8 mouse cellular contexts compared by ENCODE assay signal in genomic region chr2:152427493-152427892, GRCm38 (mm10). TPM values are rescaled to one million over a fixed set of nuclear protein-coding genes. Genes with fewer than 3 reads are reported as not detected.
DNase-seq lines count a peak whose midpoint lies in the region; ATAC-seq lines count a peak whose summit lies in the region.
"Had no signal": no experiment of that assay in that cellular context is flagged by ENCODE, and none has a peak within 500 bp of the region (broad histone marks: within the 10 kb centered on the region; RNA-seq: fewer than 3 reads in every experiment).

No protein-coding gene starts in this region.

- WGBS in embryonic facial prominence, embryonic 12.5 days, result 9% methylated on average over 12 of the region's 12 CpGs
- WGBS in hindbrain, embryonic 15.5 days, result 5% methylated on average over 12 of the region's 12 CpGs
- WGBS in neural tube, embryonic 15.5 days, result 9% methylated on average over 12 of the region's 12 CpGs

- no peaks in the 10 kb centered on the region for H3K36me3 ChIP-seq in embryonic facial prominence, embryonic 12.5 days
- H3K36me3 ChIP-seq in hindbrain, embryonic 15.5 days, result no peaks in the 10 kb centered on the region
- no peaks in the 10 kb centered on the region for H3K36me3 ChIP-seq in neural tube, embryonic 15.5 days

- H3K27ac ChIP-seq in embryonic facial prominence, embryonic 12.5 days, result no peak overlapping the region
- no peak overlapping the region for H3K27ac ChIP-seq in hindbrain, embryonic 15.5 days (replicated peaks)
- no peak overlapping the region for H3K27ac ChIP-seq in neural tube, embryonic 15.5 days (replicated peaks)

- H3K9me3 ChIP-seq in embryonic facial prominence, embryonic 12.5 days, result 0 out of 2 replicates have a peak, but pooled peaks cover 5% of the 10 kb centered on the region
- H3K9me3 ChIP-seq in hindbrain, embryonic 15.5 days, result no peaks in the 10 kb centered on the region
- H3K9me3 ChIP-seq in neural tube, embryonic 15.5 days (replicated peaks), result no peaks in the 10 kb centered on the region

- H3K9ac ChIP-seq in embryonic facial prominence, embryonic 12.5 days, result no peak overlapping the region; the same call in 1 of the 2 replicates
- H3K9ac ChIP-seq in hindbrain, embryonic 15.5 days, result no peak overlapping the region
- H3K9ac ChIP-seq in neural tube, embryonic 15.5 days (replicated peaks), result no peak overlapping the region

- H3K4me2 ChIP-seq in embryonic facial prominence, embryonic 12.5 days (replicated peaks), result peak overlapping the region; percentile 33
- H3K4me2 ChIP-seq in hindbrain, embryonic 15.5 days, result peak overlapping the region; percentile 44
- peak overlapping the region; percentile 38 for H3K4me2 ChIP-seq in neural tube, embryonic 15.5 days

- H3K4me3 ChIP-seq in embryonic facial prominence, embryonic 12.5 days, result no peak overlapping the region
- 0 out of 2 replicates have a peak overlapping the region, but pooled peaks have one; percentile 3 for H3K4me3 ChIP-seq in hindbrain, embryonic 15.5 days
- H3K4me3 ChIP-seq in neural tube, embryonic 15.5 days (replicated peaks), result no peak overlapping the region

- ATAC-seq in embryonic facial prominence, embryonic 12.5 days (ENCODE audit: insufficient number of reproducible peaks, insufficient read depth, low FRiP score, low TSS enrichment), result no peak
- 0 out of 2 replicates have a peak, but pooled peaks have one; percentile 38 for ATAC-seq in hindbrain, embryonic 15.5 days (ENCODE audit: low FRiP score, low read depth)
- no peak for ATAC-seq in neural tube, embryonic 15.5 days (ENCODE audit: low FRiP score)

- no peaks in the 10 kb centered on the region for H3K27me3 ChIP-seq in embryonic facial prominence, embryonic 12.5 days
- no peaks in the 10 kb centered on the region for H3K27me3 ChIP-seq in hindbrain, embryonic 15.5 days
- no peaks in the 10 kb centered on the region for H3K27me3 ChIP-seq in neural tube, embryonic 15.5 days (replicated peaks)

- peak; percentile 36 to 48 for DNase-seq in left cerebral cortex, adult 18-20 months (ENCODE audit: low spot score in 2 of 2)
- DNase-seq in left cerebral cortex, adult 11 months (ENCODE audit: low spot score), result no peak
- DNase-seq in ovary, postnatal 10 days (ENCODE audit: low spot score), result no peak
- DNase-seq in gastrocnemius, postnatal 10 days, result no peak

- peaks cover 3% of the 10 kb centered on the region; the same call in 1 of the 2 replicates for H3K4me1 ChIP-seq in embryonic facial prominence, embryonic 12.5 days
- H3K4me1 ChIP-seq in hindbrain, embryonic 15.5 days (replicated peaks), result peaks cover 10% of the 10 kb centered on the region
- H3K4me1 ChIP-seq in neural tube, embryonic 15.5 days, result peaks cover 8% of the 10 kb centered on the region

RNA-seq across cellular contexts. Expression of gene 6820408C15Rik, which starts 12.1 kb away (rescaled TPM):
- 1 to 10 TPM; 1.6 to 2.1 TPM for total RNA-seq in left cerebral cortex, adult 18-20 months (2021)
- 0.27 and 0.31 TPM in 2 replicates for polyA plus RNA-seq in embryonic facial prominence, embryonic 12.5 days (2016; fragmentation: Nextera tagmentation; extraction: Ambion mirVana)
- polyA plus RNA-seq in hindbrain, embryonic 15.5 days (2015; fragmentation: Nextera tagmentation; extraction: Ambion mirVana), result 2.2 and 2.3 TPM in 2 replicates
- polyA plus RNA-seq in neural tube, embryonic 15.5 days (2015; fragmentation: Nextera tagmentation; extraction: Ambion mirVana), result 1.2 and 1.5 TPM in 2 replicates
- total RNA-seq in gastrocnemius, postnatal 10 days (2021), result not detected
- total RNA-seq: hematopoietic stem cell, adult 5-6 weeks had no signal

RNA-seq across cellular contexts. Expression of gene Zcchc3, which starts 12.7 kb away (rescaled TPM):
- total RNA-seq in left cerebral cortex, adult 18-20 months (2021), result 1 to 10 TPM; 9.4 TPM
- polyA plus RNA-seq in embryonic facial prominence, embryonic 12.5 days (2016; fragmentation: Nextera tagmentation; extraction: Ambion mirVana), result 71.0 and 73.6 TPM in 2 replicates
- 18.6 TPM in 2 replicates for polyA plus RNA-seq in hindbrain, embryonic 15.5 days (2015; fragmentation: Nextera tagmentation; extraction: Ambion mirVana)
- 17.5 and 18.7 TPM in 2 replicates for polyA plus RNA-seq in neural tube, embryonic 15.5 days (2015; fragmentation: Nextera tagmentation; extraction: Ambion mirVana)
- total RNA-seq in gastrocnemius, postnatal 10 days (2021), result 1 to 10 TPM; 4.7 to 5.6 TPM

RNA-seq across cellular contexts. Expression of gene Sox12, which starts 29.6 kb away (rescaled TPM):
- 10 to 100 TPM; 11.8 to 15.9 TPM for total RNA-seq in left cerebral cortex, adult 18-20 months (2021)
- polyA plus RNA-seq in embryonic facial prominence, embryonic 12.5 days (2016; fragmentation: Nextera tagmentation; extraction: Ambion mirVana), result 16.9 and 18.1 TPM in 2 replicates
- 13.8 and 14.9 TPM in 2 replicates for polyA plus RNA-seq in hindbrain, embryonic 15.5 days (2015; fragmentation: Nextera tagmentation; extraction: Ambion mirVana)
- 10.1 and 12.1 TPM in 2 replicates for polyA plus RNA-seq in neural tube, embryonic 15.5 days (2015; fragmentation: Nextera tagmentation; extraction: Ambion mirVana)
- 1 to 10 TPM; 6.7 to 9.4 TPM for total RNA-seq in gastrocnemius, postnatal 10 days (2021)

RNA-seq across cellular contexts. Expression of gene Defb23, which starts 36.9 kb away (rescaled TPM):
- not detected for total RNA-seq in left cerebral cortex, adult 18-20 months (2021)
- not detected in 2 replicates for polyA plus RNA-seq in embryonic facial prominence, embryonic 12.5 days (2016; fragmentation: Nextera tagmentation; extraction: Ambion mirVana)
- polyA plus RNA-seq in hindbrain, embryonic 15.5 days (2015; fragmentation: Nextera tagmentation; extraction: Ambion mirVana), result not detected in 2 replicates
- not detected in 2 replicates for polyA plus RNA-seq in neural tube, embryonic 15.5 days (2015; fragmentation: Nextera tagmentation; extraction: Ambion mirVana)
- not detected for total RNA-seq in gastrocnemius, postnatal 10 days (2021)
- total RNA-seq: hematopoietic stem cell, adult 5-6 weeks had no signal

RNA-seq across cellular contexts. Expression of gene Defb20, which starts 49.4 kb away (rescaled TPM):
- not detected for total RNA-seq in left cerebral cortex, adult 18-20 months (2021)
- polyA plus RNA-seq in embryonic facial prominence, embryonic 12.5 days (2016; fragmentation: Nextera tagmentation; extraction: Ambion mirVana), result not detected in 2 replicates
- not detected in 2 replicates for polyA plus RNA-seq in hindbrain, embryonic 15.5 days (2015; fragmentation: Nextera tagmentation; extraction: Ambion mirVana)
- not detected in 2 replicates for polyA plus RNA-seq in neural tube, embryonic 15.5 days (2015; fragmentation: Nextera tagmentation; extraction: Ambion mirVana)
- not detected for total RNA-seq in gastrocnemius, postnatal 10 days (2021)
- total RNA-seq: hematopoietic stem cell, adult 5-6 weeks had no signal

Comparison
In these comparisons a context has a peak if more than half of its experiments do, and no peak if none do; other contexts are left out.
1. DNase-seq: peak in left cerebral cortex, adult 18-20 months (2 of 2); none in left cerebral cortex, adult 11 months (single experiment), ovary, postnatal 10 days (single experiment) and gastrocnemius, postnatal 10 days (single experiment).
2. Peak in every context shown above with its lines, with median percentiles within 50 percentile points of each other: H3K4me2 ChIP-seq.